Mouse (Mus musculus) cortical plate, adult 2 months (tissue): ENCODE results near the gene Macrod2.

Experiments used
- CTCF ChIP-seq: fragments of 200-500 bp; IDR thresholded peaks from 2 replicates; pipeline ENCODE4 v1.5.1; 2011; ENCODE audit warnings: mild to moderate bottlenecking, control low read depth, low read length; ENCODE audit not compliant: insufficient read depth; ENCODE audit errors: extremely low read depth
- POLR2A ChIP-seq: fragments of 200-500 bp; IDR thresholded peaks from 2 replicates; pipeline ENCODE4 v1.6.1; 2011; ENCODE audit warnings: mild to moderate bottlenecking, low read length, control low read depth; ENCODE audit not compliant: insufficient read depth; ENCODE audit errors: extremely low read depth

- peak; percentile 64 for TF ChIP-seq CTCF
- no peak for TF ChIP-seq POLR2A
Measured at GRCm38 (mm10) chr2:140500951-140501350, 105.8 kb downstream of the Macrod2 start.
